Mouse (Mus musculus) liver, embryonic 14.5 days (tissue): ENCODE results near the gene Cox5b.

ENCODE experiments used
- CTCF ChIP-seq: IDR thresholded peaks from 2 replicates; pipeline ENCODE4 v1.5.1; 2016; ENCODE audit warnings: antibody characterized with exemption, low read depth, control low read depth
- EP300 ChIP-seq: IDR thresholded peaks from 2 replicates; pipeline ENCODE4 v1.6.1; 2016; ENCODE audit warnings: antibody characterized with exemption, low read depth

DNA sequence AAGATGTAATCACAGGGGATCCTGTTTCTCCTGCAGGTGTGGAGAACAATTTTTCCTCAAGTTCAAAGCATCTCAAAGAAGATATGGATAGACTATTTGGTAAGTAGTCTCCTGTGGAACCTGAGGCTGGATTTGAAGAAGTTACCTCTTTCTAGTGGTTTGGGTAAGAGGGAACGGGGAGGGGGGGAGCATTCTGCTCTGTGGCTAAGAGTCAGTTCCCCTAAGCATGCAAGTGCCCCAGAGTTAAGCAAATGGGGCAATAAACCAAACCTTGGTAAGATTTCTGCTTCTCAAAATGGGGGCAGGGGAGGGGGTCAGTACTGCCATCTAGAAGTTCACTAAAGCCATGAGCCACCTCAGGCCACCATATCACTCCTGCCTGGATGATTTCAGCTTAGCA is 27.5 kb downstream of the Cox5b start:
- TF ChIP-seq EP300 (no peak), CTCF (no peak)
